Mouse (Mus musculus): Measurements from ENCODE around the gene Spag8. TPM values are rescaled to one million over a fixed set of nuclear protein-coding genes. Genes with fewer than 3 reads are reported as not detected.

Gene Spag8
- total RNA-seq, 2 experiments from 2014 or later = 0.22 to 0.37 TPM

- intact Hi-C loops (cut with DNase I) = no loop called here
- DNase-seq = no peak
Measured at GRCm38 (mm10) chr4:43604751-43605685, 48.4 kb downstream of the Spag8 start.

- no peak for DNase-seq
- intact Hi-C loops (cut with DNase I) = no loop called here
Measured at GRCm38 (mm10) chr4:43604099-43604498, 49.3 kb downstream of the Spag8 start.

Small RNAs within 50 kb of the gene (microRNA-seq; reads per million reads assigned to microRNA genes)
- 0 to 0.24 reads per million in 2 experiments for gene Gm25262

Other genes with a start within 250 kb of the Spag8 start
- gene Fam166b, start 224.5 kb downstream of the Spag8 start, total RNA-seq (2021) = under 1 TPM in 1 of 2 experiments, not detected in 1; 0.38 TPM
- gene Tesk1, start 211.7 kb downstream of the Spag8 start, total RNA-seq (2021) = 10 to 100 TPM; 32.3 to 35.7 TPM
- gene Cd72, start 199.0 kb downstream of the Spag8 start, total RNA-seq (2021) = under 1 TPM; 0.59 to 0.88 TPM
- gene Sit1, start 169.9 kb downstream of the Spag8 start, total RNA-seq (2021) = 1 to 10 TPM in 1 of 2 experiments, not detected in 1; 1.4 TPM
- 10 to 100 TPM; 25.9 to 27.1 TPM for gene Ccdc107, start 160.7 kb downstream of the Spag8 start, total RNA-seq (2021)
- 1 to 10 TPM; 1.6 to 2.8 TPM for gene Arhgef39, start 153.9 kb downstream of the Spag8 start, total RNA-seq (2021)
- gene Car9, start 146.6 kb downstream of the Spag8 start, total RNA-seq (2021) = under 1 TPM; 0.17 TPM
- 10 to 100 TPM; 34.2 to 38.5 TPM for gene Tpm2, start 129.8 kb downstream of the Spag8 start, total RNA-seq (2021)
- 10 to 100 TPM; 47.1 to 49.2 TPM for gene Creb3, start 91.3 kb downstream of the Spag8 start, total RNA-seq (2021)
- gene Tln1, start 90.9 kb downstream of the Spag8 start, total RNA-seq (2021) = 100 to 1,000 TPM; 111 to 135 TPM
- 10 to 100 TPM; 32.3 to 41.6 TPM for gene Rgp1, start 74.9 kb downstream of the Spag8 start, total RNA-seq (2021)
- gene Gba2, start 74.7 kb downstream of the Spag8 start, total RNA-seq (2021) = 10 to 100 TPM; 14.3 to 14.6 TPM
- not detected for gene Msmp, start 69.1 kb downstream of the Spag8 start, total RNA-seq (2021)
- 10 to 100 TPM; 40.6 to 43.6 TPM for gene Npr2, start 21.7 kb downstream of the Spag8 start, total RNA-seq (2021)
- gene Hint2, start 2.9 kb upstream of the Spag8 start, total RNA-seq (2021) = 100 to 1,000 TPM; 122 to 128 TPM
- gene Tmem8b, start 15.4 kb upstream of the Spag8 start, total RNA-seq (2021) = 10 to 100 TPM; 16.4 TPM
- under 1 TPM; 0.10 to 0.19 TPM for gene Fam221b, start 15.6 kb upstream of the Spag8 start, total RNA-seq (2021)
- not detected for gene Olfr70, start 47.2 kb upstream of the Spag8 start, total RNA-seq (2021)
- not detected for gene Olfr71, start 56.7 kb upstream of the Spag8 start, total RNA-seq (2021)
- 1 to 10 TPM; 4.7 to 5.1 TPM for gene Hrct1, start 73.6 kb upstream of the Spag8 start, total RNA-seq (2021)
- gene Spaar, start 76.4 kb upstream of the Spag8 start, total RNA-seq (2021) = 1 to 10 TPM; 5.0 to 6.1 TPM
- gene Olfr159, start 117.4 kb upstream of the Spag8 start, total RNA-seq (2021) = not detected
- gene Olfr156, start 170.3 kb upstream of the Spag8 start, total RNA-seq (2021) = not detected
- gene Olfr157, start 186.6 kb upstream of the Spag8 start, total RNA-seq (2021) = not detected
- gene Olfr155, start 198.0 kb upstream of the Spag8 start, total RNA-seq (2021) = not detected
- 10 to 100 TPM in 1 of 2 experiments, 1 to 10 TPM in 1; 8.1 to 10.1 TPM for gene Reck, start 221.9 kb upstream of the Spag8 start, total RNA-seq (2021)